Mouse (Mus musculus) frontal cortex, adult 2 months (tissue): ENCODE results near the gene Capn5. TPM values are rescaled to one million over a fixed set of nuclear protein-coding genes. Genes with fewer than 3 reads are reported as not detected.

Experiments used
- DNase-seq, 2 experiments: peaks; one replicate each; pipeline ENCODE4 v3.0.0; 2022; ENCODE audit warnings: low spot score in 1 of 2; ENCODE audit errors: extremely low spot score in 1 of 2
- polyA plus RNA-seq: library from polyadenylated mRNA; depleted of rRNA; stranded (reverse); fragments of >200 nt; gene quantifications from 2 replicates; pipeline ENCODE4 v1.2.3, GENCODE M21; 2012

Capn5 gene
- polyA plus RNA-seq, 1 experiment, result 29.4 TPM

DNA sequence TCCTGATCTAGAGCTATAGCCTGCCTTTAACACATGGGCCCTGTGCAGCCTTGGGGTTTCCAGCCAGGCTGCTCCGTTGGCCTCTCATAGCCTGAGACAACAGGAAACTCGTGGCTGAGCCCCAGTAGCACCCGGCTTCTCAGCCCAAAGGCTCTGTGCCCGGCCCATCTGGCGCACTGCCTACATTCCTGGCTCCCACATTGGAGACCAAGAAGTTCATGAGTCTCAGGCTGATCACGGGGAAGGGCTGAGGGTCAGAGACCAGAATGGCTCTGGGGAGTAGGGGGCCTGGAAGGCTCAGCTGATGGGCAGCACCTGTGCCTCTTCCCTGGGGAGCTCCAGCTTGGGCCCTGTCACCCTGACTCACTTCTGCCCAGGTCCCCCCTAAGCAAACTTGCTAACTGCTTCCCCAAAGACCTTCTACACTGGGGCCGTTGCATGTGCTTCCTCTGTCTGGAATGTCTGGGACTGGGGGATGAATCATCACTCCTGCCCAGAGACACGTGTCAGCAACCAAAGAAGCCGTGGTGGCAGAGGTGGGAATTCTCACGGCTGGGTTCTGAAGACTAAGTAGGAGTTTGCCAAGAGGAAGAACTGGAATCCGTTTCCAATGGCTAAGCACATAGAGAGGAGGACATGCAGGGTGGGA, 60.9 kb downstream of the Capn5 start:
- DNase-seq, result no peak

GRCm38 (mm10) chr7:98114656-98115055, 63.4 kb downstream of the Capn5 start:
- no peak for DNase-seq

GRCm38 (mm10) chr7:98111233-98111632, 66.8 kb downstream of the Capn5 start:
- DNase-seq, result no peak

GRCm38 (mm10) chr7:98109771-98110170, 68.3 kb downstream of the Capn5 start:
- no peak for DNase-seq

DNA sequence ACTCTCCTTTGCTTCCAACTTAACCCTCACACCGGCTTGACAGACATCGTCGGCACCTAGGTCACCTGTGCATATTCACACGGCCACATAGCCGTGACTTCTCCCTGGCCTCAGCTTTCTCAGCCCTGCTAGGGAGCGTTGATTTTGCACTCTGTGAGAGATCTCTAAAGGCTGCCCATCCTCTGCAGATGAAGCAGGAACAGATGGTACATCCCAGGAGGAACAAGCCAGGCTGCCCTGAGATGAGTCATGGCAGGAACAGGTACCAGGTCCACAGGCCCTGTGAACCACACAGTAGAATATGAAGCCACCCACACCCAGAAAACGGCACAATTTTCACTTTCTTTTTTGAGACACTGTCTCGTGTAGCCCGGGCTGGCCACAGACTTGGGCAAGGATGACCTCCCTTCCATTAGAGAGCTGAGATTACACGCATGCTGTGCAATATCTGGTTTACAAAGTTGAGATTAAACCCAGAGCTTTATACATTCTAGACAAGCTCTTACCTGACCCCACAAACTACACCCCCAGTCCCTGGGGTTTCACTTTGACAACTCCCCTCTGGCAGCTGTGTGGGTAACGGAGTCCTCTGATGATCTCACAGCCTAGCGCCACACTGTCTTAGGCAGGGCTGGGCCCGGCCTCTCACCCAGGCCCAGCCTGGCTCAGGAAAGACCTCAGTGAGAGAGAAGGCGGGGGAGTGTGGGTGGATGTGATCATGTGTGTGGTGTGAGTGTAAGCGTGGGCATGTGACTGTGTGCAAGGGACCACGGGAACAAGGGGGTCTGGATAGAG, 69.2 kb downstream of the Capn5 start:
- peak in 1 of 2 experiments; percentile 49 for DNase-seq

- DNase-seq, result no peak
Observed at GRCm38 (mm10) chr7:98106272-98106671, 71.8 kb downstream of the Capn5 start.

DNA sequence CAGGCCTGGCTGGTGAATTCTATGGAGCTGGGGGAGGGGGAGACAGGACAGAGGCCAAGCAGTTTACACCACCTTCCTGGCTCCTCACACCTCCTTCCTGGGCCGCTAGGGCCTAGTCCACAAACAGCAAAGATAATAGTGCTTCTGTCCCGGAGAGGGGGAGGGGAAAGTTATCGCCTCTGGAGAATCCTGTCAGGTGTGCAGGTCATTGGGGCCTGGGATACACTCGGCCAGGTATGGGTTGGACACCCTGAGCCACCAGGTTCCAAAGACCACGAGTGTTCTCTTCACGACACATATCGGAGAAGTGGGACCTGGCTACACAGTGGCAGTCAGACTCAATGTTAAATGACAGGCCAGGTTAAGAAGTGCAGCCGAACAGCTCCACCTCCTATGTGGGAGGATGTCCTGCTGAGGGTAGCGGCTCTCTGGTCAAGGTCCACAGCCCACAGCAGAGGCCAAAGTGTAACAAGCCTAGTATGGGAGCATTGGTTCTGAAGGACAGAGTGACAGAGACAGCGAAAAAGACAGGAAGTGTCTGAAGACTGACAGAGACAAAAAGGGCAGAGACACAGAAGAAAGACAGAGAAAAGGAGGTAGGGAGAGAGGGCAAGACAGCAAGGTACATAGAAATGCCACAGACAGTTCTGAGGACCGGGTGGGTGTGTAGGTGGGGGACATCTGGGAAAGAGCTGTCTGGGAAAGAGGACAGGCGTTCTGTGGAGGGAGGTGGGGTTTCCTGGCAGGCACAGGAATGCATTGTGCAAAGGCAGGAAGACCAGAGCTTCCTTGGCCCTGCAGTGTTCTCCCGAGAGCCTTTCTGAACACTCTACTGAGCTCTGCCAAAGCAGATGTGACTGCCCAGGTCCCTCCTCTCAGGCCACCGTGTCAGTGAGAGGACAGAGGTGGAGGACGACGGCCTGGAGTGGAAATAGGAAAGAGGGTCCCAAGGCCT, 73.3 kb downstream of the Capn5 start:
- DNase-seq, result no peak

GRCm38 (mm10) chr7:98103942-98104292, 74.2 kb downstream of the Capn5 start:
- no peak for DNase-seq

GRCm38 (mm10) chr7:98103002-98103941, 74.8 kb downstream of the Capn5 start:
- DNase-seq, result peak; percentile 43 to 94

DNA sequence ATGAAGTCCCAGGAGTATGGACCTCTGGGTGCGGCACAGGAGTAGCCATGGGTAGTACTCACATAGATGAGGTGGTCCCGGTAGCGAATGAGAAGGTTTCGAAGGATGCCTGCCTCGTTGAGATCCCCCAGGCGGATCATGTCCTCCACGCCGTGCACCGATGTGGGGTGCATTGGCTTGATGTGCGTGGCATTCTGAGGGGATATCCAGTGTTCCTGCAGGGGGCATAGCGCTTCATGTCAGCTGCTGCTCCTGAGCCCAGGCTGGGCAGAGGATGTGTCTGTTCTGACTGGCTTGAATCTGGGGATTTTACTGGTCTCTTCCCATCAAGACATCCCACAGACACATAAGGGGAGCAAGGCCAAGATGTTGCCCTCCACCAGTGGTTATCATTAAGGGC, 75.6 kb downstream of the Capn5 start:
- DNase-seq, result no peak

DNA sequence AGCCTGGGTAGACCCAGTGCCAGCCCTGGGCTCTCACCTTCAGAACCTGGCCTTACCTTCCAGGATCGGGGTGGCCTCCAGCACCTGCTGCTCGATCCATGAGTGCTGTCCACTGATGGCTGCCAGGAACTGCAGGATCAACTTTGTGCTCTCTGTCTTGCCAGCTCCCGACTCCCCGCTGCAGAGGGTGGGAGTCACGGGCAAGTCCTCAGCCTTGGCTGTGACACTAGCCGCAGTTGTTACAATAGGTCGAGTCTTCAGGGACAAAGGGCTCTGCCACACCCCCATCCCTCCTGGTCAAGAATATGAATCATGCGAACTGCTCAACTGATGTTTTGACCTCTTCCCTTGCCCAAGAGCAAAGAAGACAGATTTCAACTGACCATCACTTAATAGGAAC, 80.5 kb downstream of the Capn5 start:
- DNase-seq, result no peak

DNA sequence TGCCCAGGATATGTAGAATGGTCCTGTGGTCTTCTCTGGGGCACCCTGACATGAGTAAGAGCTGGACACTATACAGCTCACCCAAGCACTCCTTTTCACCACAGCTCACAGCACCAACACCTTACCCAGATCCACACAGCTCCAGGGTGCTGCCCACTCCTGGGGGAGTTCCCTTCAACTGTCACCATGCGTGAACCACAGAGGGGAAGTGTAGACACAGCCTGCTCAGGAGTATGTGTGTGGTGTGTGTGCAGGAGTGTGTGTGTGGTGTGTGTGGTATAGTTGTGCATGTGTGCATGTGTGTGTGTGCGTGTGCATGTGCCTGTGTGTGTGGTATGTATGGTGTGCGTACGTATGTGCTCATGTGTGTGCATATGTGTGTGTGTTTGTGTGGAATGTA, 82.2 kb downstream of the Capn5 start:
- DNase-seq, result no peak

- no peak for DNase-seq
Observed at GRCm38 (mm10) chr7:98086346-98086745, 91.7 kb downstream of the Capn5 start.

- no peak for DNase-seq
Observed at GRCm38 (mm10) chr7:98085314-98085713, 92.8 kb downstream of the Capn5 start.

GRCm38 (mm10) chr7:98084541-98085293, 93.4 kb downstream of the Capn5 start:
- DNase-seq, result no peak

- DNase-seq, result no peak
Observed at GRCm38 (mm10) chr7:98082376-98082775, 95.7 kb downstream of the Capn5 start.

- no peak for DNase-seq
Observed at GRCm38 (mm10) chr7:98077453-98077852, 100.6 kb downstream of the Capn5 start.

DNA sequence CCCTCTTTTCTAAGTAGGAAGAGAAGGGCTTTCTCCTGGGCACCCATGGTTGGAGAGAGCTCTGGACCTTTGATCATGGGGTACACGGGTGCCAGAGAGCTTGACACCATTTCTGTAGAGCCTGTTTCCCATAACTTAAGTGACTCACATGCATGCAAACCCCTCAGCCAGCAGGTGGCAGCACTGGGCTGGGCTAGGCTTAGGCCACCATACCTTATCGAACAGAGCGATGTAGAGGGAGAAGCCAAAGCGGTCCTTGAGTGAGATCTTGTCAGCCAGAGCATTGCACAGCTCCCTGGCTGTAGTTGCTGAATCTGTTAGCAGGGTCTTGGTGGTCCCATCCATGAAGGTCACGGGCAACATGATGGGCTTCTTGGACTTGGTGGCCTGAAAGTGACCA, 106.5 kb downstream of the Capn5 start:
- DNase-seq, result peak; percentile 8 to 87
